In the genomic region with DNA sequence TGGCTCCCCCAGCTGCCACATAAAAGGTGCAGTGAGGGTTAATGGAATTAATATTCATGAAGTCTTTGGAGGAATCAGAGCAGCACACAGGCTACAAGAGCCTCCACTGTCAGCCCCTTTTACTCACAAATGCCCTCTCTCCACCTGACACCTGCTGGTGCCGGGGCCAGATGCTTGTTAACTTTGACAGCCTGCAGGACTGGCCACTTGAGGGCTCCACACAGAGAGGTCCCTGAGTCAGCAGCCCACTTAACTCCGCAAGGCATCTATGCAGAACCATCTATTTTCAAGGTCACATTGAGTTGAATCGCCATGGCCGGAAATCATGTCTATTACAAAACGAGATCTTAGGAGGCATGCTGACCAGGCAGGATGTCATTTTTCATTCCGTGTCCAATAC, we compare ENCODE assay signal across 8 mouse cellular contexts. TPM values are rescaled to one million over a fixed set of nuclear protein-coding genes. Genes with fewer than 3 reads are reported as not detected.
DNase-seq lines count a peak whose midpoint lies in the region; ATAC-seq and TF ChIP-seq lines count a peak whose summit lies in the region.

No protein-coding gene starts in this region.

- peak; percentile 50 for TF ChIP-seq CTCF in heart, postnatal 0 days (IDR thresholded peaks at IDR 0.05; ENCODE audit: low read depth)
- TF ChIP-seq CTCF in lung, postnatal 0 days (IDR thresholded peaks at IDR 0.05): peak; percentile 64

- H3K27me3 ChIP-seq in heart, postnatal 0 days (ENCODE audit: control insufficient read depth, insufficient read depth, low read length): no peaks in the 10 kb centered on the region
- H3K27me3 ChIP-seq in lung, postnatal 0 days (replicated peaks; ENCODE audit: insufficient read depth, low read length): no peaks in the 10 kb centered on the region

- H3K4me3 ChIP-seq in heart, postnatal 0 days (ENCODE audit: low read depth, low read length): no peak overlapping the region
- no peak overlapping the region for H3K4me3 ChIP-seq in lung, postnatal 0 days (ENCODE audit: low read depth, low read length)

- H3K4me1 ChIP-seq in heart, postnatal 0 days (ENCODE audit: control insufficient read depth, insufficient read depth): peaks cover 23% of the 10 kb centered on the region
- peaks cover 26% of the 10 kb centered on the region for H3K4me1 ChIP-seq in lung, postnatal 0 days (ENCODE audit: insufficient read depth, low read depth, low read length)

- no peak for TF ChIP-seq EP300 in heart, postnatal 0 days (IDR thresholded peaks at IDR 0.05; ENCODE audit: low read depth)
- 0 out of 2 replicates have a peak, but pooled peaks have one; percentile 48 for TF ChIP-seq EP300 in lung, postnatal 0 days (IDR thresholded peaks at IDR 0.05)

- ATAC-seq in heart, postnatal 0 days (ENCODE audit: insufficient read depth, low read depth): peak; percentile 83
- peak; percentile 32 for ATAC-seq in lung, postnatal 0 days
- no peak for ATAC-seq in CD4-positive, CD25-positive, alpha-beta regulatory T cell, adult 4 months
- no peak for ATAC-seq in monocyte, adult 5-6 weeks (replicated peaks; ENCODE audit: insufficient number of reproducible peaks, low FRiP score, low TSS enrichment, poor library complexity, severe bottlenecking)

- no peaks in the 10 kb centered on the region for H3K36me3 ChIP-seq in heart, postnatal 0 days (replicated peaks; ENCODE audit: control insufficient read depth, insufficient read depth, low read length)
- H3K36me3 ChIP-seq in lung, postnatal 0 days (ENCODE audit: insufficient read depth, low read length): no peaks in the 10 kb centered on the region

- H3K4me2 ChIP-seq in heart, postnatal 0 days (ENCODE audit: low read depth, low read length): no peak overlapping the region
- no peak overlapping the region for H3K4me2 ChIP-seq in lung, postnatal 0 days (replicated peaks; ENCODE audit: low read depth, low read length)

- H3K9ac ChIP-seq in heart, postnatal 0 days (replicated peaks; ENCODE audit: low read depth, low read length): no peak overlapping the region
- no peak overlapping the region for H3K9ac ChIP-seq in lung, postnatal 0 days (replicated peaks; ENCODE audit: low read depth)

- H3K9me3 ChIP-seq in heart, postnatal 0 days (replicated peaks; ENCODE audit: control insufficient read depth, low read length): no peaks in the 10 kb centered on the region
- H3K9me3 ChIP-seq in lung, postnatal 0 days (ENCODE audit: low read length): no peaks in the 10 kb centered on the region

- H3K27ac ChIP-seq in heart, postnatal 0 days (ENCODE audit: low read depth): peak overlapping the region; percentile 40
- H3K27ac ChIP-seq in lung, postnatal 0 days (ENCODE audit: low read length): no peak overlapping the region

- DNase-seq in cerebellum, postnatal 10 days: peak; percentile 42
- DNase-seq in cerebellum, adult 18-20 months: no peak
- DNase-seq in 416B (ENCODE audit: low read depth): peak; percentile 62
- peak; percentile 61 for DNase-seq in heart, postnatal 0 days (ENCODE audit: low spot score)
- DNase-seq in lung, postnatal 0 days (ENCODE audit: low spot score): peak; percentile 63
- no peak for DNase-seq in spleen, postnatal 36 days (ENCODE audit: low spot score in 2 of 2)

- WGBS in heart, postnatal 0 days: 27% methylated on average over 6 of the region's 6 CpGs
- WGBS in lung, postnatal 0 days: 18% methylated on average over 6 of the region's 6 CpGs

RNA-seq across cellular contexts. Expression of a gene that starts 57.5 kb away (rescaled TPM):
- total RNA-seq in heart, postnatal 0 days (2014; rRNA removed; ENCODE audit: low replicate concordance): 48.7 and 81.8 TPM in 2 replicates
- polyA plus RNA-seq in heart, postnatal 0 days (2015; fragmentation: Nextera tagmentation; extraction: Ambion mirVana): 29.8 and 36.7 TPM in 2 replicates
- 30.5 TPM in 2 replicates for polyA plus RNA-seq in lung, postnatal 0 days (2015; fragmentation: Nextera tagmentation; extraction: Ambion mirVana)
- polyA plus RNA-seq in CD4-positive, CD25-positive, alpha-beta regulatory T cell, adult 4 months (2017; shearing (Covaris generic)): 1 to 10 TPM; 5.6 to 7.0 TPM
- 13.3 to 20.2 TPM (median 18.5 TPM) in 3 replicates for total RNA-seq in monocyte, adult 5-6 weeks (2017)

Comparison
In these comparisons a context has a peak if more than half of its experiments do, and no peak if none do; other contexts are left out.
1. DNase-seq: peak in cerebellum, postnatal 10 days (2 of 2), 416B (single experiment), heart, postnatal 0 days (single experiment) and lung, postnatal 0 days (single experiment); none in cerebellum, adult 18-20 months (0 of 2) and spleen, postnatal 36 days (0 of 2).
2. ATAC-seq: peak in heart, postnatal 0 days (single experiment) and lung, postnatal 0 days (single experiment); none in CD4-positive, CD25-positive, alpha-beta regulatory T cell, adult 4 months (single experiment) and monocyte, adult 5-6 weeks (single experiment).